Mouse (Mus musculus) layer of hippocampus, adult 9-10 months (tissue): ENCODE measurements around the gene Brwd1.
"Not testable (repeated sequence)": the region's sequence is repeated elsewhere in the genome, so short reads cannot be mapped to it uniquely, and the experiment has no call there.

Experiments used
- DNase-seq: peaks from one replicate; pipeline ENCODE4 v3.0.0; 2022; ENCODE audit warnings: low spot score

The Brwd1 gene

GRCm38 (mm10) chr16:96082301-96083178, at the start of gene Brwd1:
TSS of gene Brwd1 (minus strand) at chr16:96082526.
- DNase-seq = peak; percentile 48

- DNase-seq = no peak
Observed at GRCm38 (mm10) chr16:96128466-96128865, 46.1 kb upstream of the Brwd1 start.

- peak; percentile 90 for DNase-seq
Observed at GRCm38 (mm10) chr16:96127657-96128344, 45.5 kb upstream of the Brwd1 start, which contains the start of gene Hmgn1. TSS of gene Hmgn1 (minus strand) at chr16:96127729.

- DNase-seq = no peak
Observed at GRCm38 (mm10) chr16:96127288-96127656, 44.9 kb upstream of the Brwd1 start.

GRCm38 (mm10) chr16:96126684-96127171, 44.4 kb upstream of the Brwd1 start:
- DNase-seq = no peak

GRCm38 (mm10) chr16:96120022-96120623, 37.8 kb upstream of the Brwd1 start:
- no peak for DNase-seq

GRCm38 (mm10) chr16:96114729-96115128, 32.4 kb upstream of the Brwd1 start:
- no peak for DNase-seq

GRCm38 (mm10) chr16:96112769-96113168, 30.4 kb upstream of the Brwd1 start:
- DNase-seq = no peak

- no peak for DNase-seq
Observed at GRCm38 (mm10) chr16:96110655-96111345, 28.5 kb upstream of the Brwd1 start.

- no peak for DNase-seq
Observed at GRCm38 (mm10) chr16:96109673-96110072, 27.3 kb upstream of the Brwd1 start.

- DNase-seq = no peak
Observed at GRCm38 (mm10) chr16:96103036-96103435, 20.7 kb upstream of the Brwd1 start.

- DNase-seq = not testable (repeated sequence)
Observed at GRCm38 (mm10) chr16:96097811-96098210, 15.5 kb upstream of the Brwd1 start.

GRCm38 (mm10) chr16:96095966-96096365, 13.6 kb upstream of the Brwd1 start:
- DNase-seq = no peak

- DNase-seq = no peak
Observed at GRCm38 (mm10) chr16:96091515-96092504, 9.5 kb upstream of the Brwd1 start.

GRCm38 (mm10) chr16:96088120-96088519, 5.8 kb upstream of the Brwd1 start:
- DNase-seq = no peak

- DNase-seq = no peak
Observed at GRCm38 (mm10) chr16:96087436-96087835, 5.1 kb upstream of the Brwd1 start.

GRCm38 (mm10) chr16:96087001-96087400, 4.7 kb upstream of the Brwd1 start:
- DNase-seq = no peak

GRCm38 (mm10) chr16:96085597-96085996, 3.3 kb upstream of the Brwd1 start:
- DNase-seq = no peak

- no peak for DNase-seq
Observed at GRCm38 (mm10) chr16:96083179-96083646, 887 bp upstream of the Brwd1 start.

GRCm38 (mm10) chr16:96081742-96082241, 534 bp downstream of the Brwd1 start:
- no peak for DNase-seq
